Mouse (Mus musculus) kidney, adult 2 months (tissue): Measurements from ENCODE around the gene Slc45a1.

Source experiments
- CTCF ChIP-seq: fragments of 200-500 bp; conservative IDR thresholded peaks from 2 replicates; pipeline ENCODE4 v1.5.1; 2011; ENCODE audit warnings: low read depth, mild to moderate bottlenecking, control low read depth, low read length, moderate library complexity, mixed read lengths; ENCODE audit not compliant: insufficient read depth, insufficient read length
- POLR2A ChIP-seq: fragments of 200-500 bp; IDR thresholded peaks from one replicate; pipeline ENCODE4 v1.6.1; 2011; ENCODE audit warnings: low read depth, low read length, control low read depth

DNA sequence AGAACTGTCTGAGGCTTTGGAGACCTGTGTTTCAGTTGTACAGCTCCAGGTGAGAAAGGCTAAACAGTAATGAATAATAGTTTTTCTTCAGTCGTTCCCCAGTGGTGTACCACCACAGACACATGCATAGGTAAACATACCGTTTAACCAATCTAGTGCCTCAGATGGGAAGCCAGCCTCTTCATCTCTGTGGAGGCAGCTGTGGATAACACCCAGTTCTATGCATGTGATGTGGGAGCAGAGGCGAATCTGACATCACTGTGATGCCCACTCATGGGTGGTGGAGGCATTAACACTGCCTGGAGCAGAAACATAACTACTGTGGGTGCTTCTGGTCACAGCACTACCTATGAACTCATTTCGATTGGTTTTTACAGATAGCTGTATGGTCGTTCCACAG is 56.0 kb downstream of the Slc45a1 start:
- TF ChIP-seq POLR2A (no peak), CTCF (no peak)
